ENCODE assay signal across 8 mouse cellular contexts in genomic region chr19:7217162-7217925, GRCm38 (mm10). TPM values are rescaled to one million over a fixed set of nuclear protein-coding genes. Genes with fewer than 3 reads are reported as not detected.
DNase-seq lines count a peak whose midpoint lies in the region; ATAC-seq and TF ChIP-seq lines count a peak whose summit lies in the region.

Gene Cox8a, minus strand, starts transcription at chr19:7217616.

- H3K4me2 ChIP-seq in embryonic facial prominence, embryonic 14.5 days (ENCODE audit: low read depth, low read length), result peak within 1 kb of the TSS; percentile 93
- H3K4me2 ChIP-seq in limb, embryonic 13.5 days (replicated peaks), result peak within 1 kb of the TSS; percentile 83
- H3K4me2 ChIP-seq in midbrain, embryonic 16.5 days (ENCODE audit: low read length), result peak within 1 kb of the TSS; percentile 50

- peak within 1 kb of the TSS; percentile 87 for H3K4me3 ChIP-seq in embryonic facial prominence, embryonic 14.5 days (ENCODE audit: low read depth, low read length)
- H3K4me3 ChIP-seq in heart, adult 2 months, result peak within 1 kb of the TSS; percentile 81
- H3K4me3 ChIP-seq in limb, embryonic 13.5 days, result peak within 1 kb of the TSS; percentile 80
- H3K4me3 ChIP-seq in midbrain, embryonic 16.5 days (ENCODE audit: low read depth, low read length), result peak within 1 kb of the TSS; percentile 67

- TF ChIP-seq CTCF in heart, adult 2 months (IDR thresholded peaks at IDR 0.05), result 0 out of 2 replicates have a peak, but pooled peaks have one; percentile 8

- H3K27me3 ChIP-seq in embryonic facial prominence, embryonic 14.5 days (replicated peaks; ENCODE audit: control insufficient read depth, insufficient read depth, low read length), result no peaks in the 10 kb centered on the region
- no peaks in the 10 kb centered on the region for H3K27me3 ChIP-seq in heart, adult 2 months (ENCODE audit: control insufficient read depth, insufficient read depth, low read length)
- H3K27me3 ChIP-seq in limb, embryonic 13.5 days, result no peaks in the 10 kb centered on the region
- H3K27me3 ChIP-seq in midbrain, embryonic 16.5 days (ENCODE audit: control insufficient read depth, insufficient read depth, low read depth, low read length), result no peaks in the 10 kb centered on the region

- H3K9me3 ChIP-seq in embryonic facial prominence, embryonic 14.5 days (ENCODE audit: control insufficient read depth, low read length), result no peaks in the 10 kb centered on the region
- no peaks in the 10 kb centered on the region for H3K9me3 ChIP-seq in limb, embryonic 13.5 days
- no peaks in the 10 kb centered on the region for H3K9me3 ChIP-seq in midbrain, embryonic 16.5 days (replicated peaks; ENCODE audit: control insufficient read depth, low read length, poor library complexity, severe bottlenecking)

- peak; percentile 98 for ATAC-seq in embryonic facial prominence, embryonic 14.5 days (ENCODE audit: low read depth)
- ATAC-seq in limb, embryonic 13.5 days (ENCODE audit: low FRiP score, low read depth), result peak; percentile 99
- ATAC-seq in midbrain, embryonic 16.5 days, result peak; percentile 98

- peak within 1 kb of the TSS; percentile 78 for H3K27ac ChIP-seq in embryonic facial prominence, embryonic 14.5 days (replicated peaks; ENCODE audit: low read depth, low read length)
- peak within 1 kb of the TSS; percentile 98 for H3K27ac ChIP-seq in heart, adult 2 months
- peak within 1 kb of the TSS; percentile 78 for H3K27ac ChIP-seq in limb, embryonic 13.5 days
- H3K27ac ChIP-seq in midbrain, embryonic 16.5 days (ENCODE audit: low read length), result peak within 1 kb of the TSS; percentile 87

- peak; percentile 100 for DNase-seq in 3T3-L1 (ENCODE audit: low read depth, low spot score)
- DNase-seq in adrenal gland, postnatal 4 days (ENCODE audit: low spot score in 2 of 2), result peak; percentile 84 to 94
- peak; percentile 99 for DNase-seq in embryonic facial prominence, embryonic 14.5 days (ENCODE audit: low spot score)
- peak; percentile 94 to 97 for DNase-seq in heart, adult 2 months
- peak; percentile 98 to 99 for DNase-seq in kidney, adult 8-10 months
- DNase-seq in spleen, postnatal 10 days (ENCODE audit: low spot score in 2 of 2), result peak; percentile 84 to 94

- peak; percentile 73 for TF ChIP-seq EP300 in heart, adult 2 months (IDR thresholded peaks at IDR 0.05; ENCODE audit: insufficient read depth, low read depth, low read length)

- TF ChIP-seq POLR2A in heart, adult 2 months (IDR thresholded peaks at IDR 0.05; ENCODE audit: insufficient read depth, low read depth, low read length), result peak; percentile 90

- H3K79me2 ChIP-seq in heart, adult 2 months (replicated peaks; ENCODE audit: control insufficient read depth, insufficient read depth, low read length), result no peaks in the 10 kb centered on the region; the same call in 1 of the 2 replicates

- H3K9ac ChIP-seq in embryonic facial prominence, embryonic 14.5 days (ENCODE audit: low read depth, low read length), result peak within 1 kb of the TSS; percentile 89
- peak within 1 kb of the TSS; percentile 98 for H3K9ac ChIP-seq in heart, adult 2 months (ENCODE audit: low read depth, low read length)
- peak within 1 kb of the TSS; percentile 82 for H3K9ac ChIP-seq in limb, embryonic 13.5 days
- H3K9ac ChIP-seq in midbrain, embryonic 16.5 days (ENCODE audit: low read depth, low read length), result peak within 1 kb of the TSS; percentile 84

- H3K36me3 ChIP-seq in embryonic facial prominence, embryonic 14.5 days (ENCODE audit: control insufficient read depth, insufficient read depth, low read length), result peaks cover 33% of the 10 kb centered on the region
- H3K36me3 ChIP-seq in heart, adult 2 months (ENCODE audit: control insufficient read depth, insufficient read depth, low read length), result peaks cover 11% of the 10 kb centered on the region
- H3K36me3 ChIP-seq in limb, embryonic 13.5 days, result peaks cover 34% of the 10 kb centered on the region
- peaks cover 10% of the 10 kb centered on the region for H3K36me3 ChIP-seq in midbrain, embryonic 16.5 days (ENCODE audit: control insufficient read depth, insufficient read depth, low read length)

- peaks cover 15% of the 10 kb centered on the region for H3K4me1 ChIP-seq in embryonic facial prominence, embryonic 14.5 days (ENCODE audit: control insufficient read depth, insufficient read depth, low read length)
- peaks cover 13% of the 10 kb centered on the region for H3K4me1 ChIP-seq in heart, adult 2 months (ENCODE audit: control insufficient read depth, insufficient read depth, low read length)
- H3K4me1 ChIP-seq in limb, embryonic 13.5 days, result peaks cover 28% of the 10 kb centered on the region
- H3K4me1 ChIP-seq in midbrain, embryonic 16.5 days (ENCODE audit: control insufficient read depth, insufficient read depth, low read length), result peaks cover 22% of the 10 kb centered on the region

- WGBS in embryonic facial prominence, embryonic 14.5 days, result under 1% methylated on average over 35 of the region's 50 CpGs
- under 1% methylated on average over 50 of the region's 50 CpGs for WGBS in heart, adult 2 months
- under 1% methylated on average over 50 of the region's 50 CpGs for WGBS in limb, embryonic 13.5 days
- under 1% methylated on average over 50 of the region's 50 CpGs for WGBS in midbrain, embryonic 16.5 days

- intact Hi-C loops in heart, adult 2 months (cut with DNase I), result loop anchor here (2.0 to 5.0 kb wide), 2 partner anchors 23 to 125 kb away; partner anchors contain the start of genes Mark2 and Naa40

RNA-seq across cellular contexts. Expression of gene Cox8a, which starts in this region (rescaled TPM):
- 100 to 1,000 TPM; 687 to 720 TPM for total RNA-seq in adrenal gland, postnatal 4 days (2021)
- polyA plus RNA-seq in embryonic facial prominence, embryonic 14.5 days (2014; fragmentation: Nextera tagmentation; extraction: Ambion mirVana), result 995 and 1,073 TPM in 2 replicates
- total RNA-seq in heart, adult 2 months (2021), result 100 to 1,000 TPM; 384 to 424 TPM
- 589 and 775 TPM in 2 replicates for polyA plus RNA-seq in heart, adult 2 months (2012; rRNA removed)
- 734 and 747 TPM in 2 replicates for polyA plus RNA-seq in limb, embryonic 13.5 days (2015; fragmentation: Nextera tagmentation; extraction: Ambion mirVana)
- 837 and 884 TPM in 2 replicates for polyA plus RNA-seq in midbrain, embryonic 16.5 days (2015; fragmentation: Nextera tagmentation; extraction: Ambion mirVana)

Comparison
In these comparisons a context has a peak if more than half of its experiments do, and no peak if none do; other contexts are left out.
1. Peak in every context shown above with its lines: DNase-seq, ATAC-seq, H3K4me3 ChIP-seq and H3K27ac ChIP-seq.